Mouse (Mus musculus): ENCODE results near the gene Fxyd7. TPM values are rescaled to one million over a fixed set of nuclear protein-coding genes. Genes with fewer than 3 reads are reported as not detected.
A peak's percentile ranks its signal among the peaks of the same experiment; 100 is the strongest.

Fxyd7 gene
- total RNA-seq (2021) = 1 to 10 TPM; 2.0 to 2.1 TPM
- long read RNA-seq, experiment 1, partial matches to known transcripts = 0 of 12 reads
- long read RNA-seq, experiment 1, other reads (novel, unspliced or antisense) = 12 of 12 reads
- long read RNA-seq, experiment 2, partial matches to known transcripts = 0 of 3 reads
- long read RNA-seq, experiment 2, other reads (novel, unspliced or antisense) = 3 of 3 reads

DNA sequence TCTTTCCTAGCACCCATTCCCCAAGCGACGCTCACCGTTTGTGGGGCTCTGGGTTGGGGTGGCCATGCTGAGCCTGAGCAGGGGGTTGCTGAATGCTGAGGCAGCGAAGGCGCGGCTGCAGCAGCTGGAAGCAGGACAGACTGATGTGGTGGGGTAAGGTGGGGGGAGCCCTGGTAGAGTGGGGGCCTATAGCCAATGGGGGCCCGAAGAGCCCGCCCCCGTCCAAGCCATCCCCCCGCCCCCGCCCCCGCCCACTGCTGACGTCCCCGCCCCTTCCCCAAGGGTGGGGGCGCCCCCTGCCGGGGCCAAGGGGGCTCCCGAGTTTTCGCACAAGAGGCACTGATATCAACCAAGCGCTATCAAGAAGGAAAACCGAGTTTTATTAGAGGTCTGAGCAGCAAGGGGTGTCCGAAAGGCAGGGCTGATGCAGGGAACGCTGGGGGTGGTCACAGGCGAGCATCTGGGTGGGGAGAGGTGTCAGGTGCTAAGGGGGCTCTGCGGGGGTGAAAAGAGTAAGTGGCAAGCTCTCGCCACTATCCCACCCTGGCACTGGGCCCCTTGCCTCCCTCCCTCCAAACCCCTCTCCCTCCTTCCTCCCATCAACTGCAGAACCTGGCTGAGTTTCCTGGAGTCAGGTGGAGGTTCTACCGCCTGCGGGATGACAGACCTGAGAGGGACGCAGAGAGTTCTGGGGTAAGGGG is at the start of gene Fxyd7:
Gene Fxyd7, minus strand, starts transcription at position 147 of the 701 bp plus-strand sequence.
- intact Hi-C loops (cut with DNase I; ENCODE audit: low total_unique reads) = no loop called here
- no peak for DNase-seq

DNA sequence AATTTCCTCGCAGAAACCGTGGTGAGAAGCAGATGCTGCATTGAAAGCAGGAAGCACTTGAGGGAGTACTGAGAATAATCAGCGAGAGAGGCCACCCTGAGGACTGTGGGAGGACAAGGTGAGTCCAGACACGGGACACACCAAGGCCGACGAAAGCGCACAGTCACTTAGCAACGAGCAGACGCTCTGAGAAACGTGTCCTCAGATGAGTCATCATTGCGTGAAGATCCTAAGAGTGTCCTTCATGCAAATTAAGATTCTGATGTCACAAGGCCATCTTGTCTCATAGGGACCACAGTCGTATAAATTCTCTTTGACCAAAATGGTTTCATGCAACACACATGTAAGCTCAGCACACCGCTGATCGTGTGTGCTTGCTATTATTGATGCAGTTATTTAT is 49.5 kb upstream of the Fxyd7 start:
- DNase-seq = no peak
- intact Hi-C loops (cut with DNase I; ENCODE audit: low total_unique reads) = no loop called here

DNA sequence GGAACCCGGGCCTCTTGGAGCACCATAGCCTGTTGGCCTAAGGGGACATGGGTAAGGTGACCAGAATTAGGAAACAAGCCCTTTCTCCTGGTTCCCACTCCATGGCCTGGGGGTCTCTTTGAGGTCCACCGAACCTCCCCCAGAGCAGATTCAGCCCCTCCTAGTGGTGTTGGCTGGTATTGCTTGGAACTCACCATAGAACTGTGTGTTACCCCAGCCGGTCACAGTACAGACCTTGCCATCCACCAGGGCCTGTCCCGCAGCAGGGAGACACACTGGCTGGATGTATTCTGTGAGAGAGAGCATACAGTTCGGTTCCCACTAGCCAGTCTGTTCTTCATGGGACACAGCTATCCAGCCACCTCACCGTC is 48.3 kb upstream of the Fxyd7 start:
- no peak for DNase-seq
- intact Hi-C loops (cut with DNase I; ENCODE audit: low total_unique reads) = loop anchor here (2.0 kb wide), 1 partner anchor 41 kb away; the partner anchor contains the start of gene Lgi4

DNA sequence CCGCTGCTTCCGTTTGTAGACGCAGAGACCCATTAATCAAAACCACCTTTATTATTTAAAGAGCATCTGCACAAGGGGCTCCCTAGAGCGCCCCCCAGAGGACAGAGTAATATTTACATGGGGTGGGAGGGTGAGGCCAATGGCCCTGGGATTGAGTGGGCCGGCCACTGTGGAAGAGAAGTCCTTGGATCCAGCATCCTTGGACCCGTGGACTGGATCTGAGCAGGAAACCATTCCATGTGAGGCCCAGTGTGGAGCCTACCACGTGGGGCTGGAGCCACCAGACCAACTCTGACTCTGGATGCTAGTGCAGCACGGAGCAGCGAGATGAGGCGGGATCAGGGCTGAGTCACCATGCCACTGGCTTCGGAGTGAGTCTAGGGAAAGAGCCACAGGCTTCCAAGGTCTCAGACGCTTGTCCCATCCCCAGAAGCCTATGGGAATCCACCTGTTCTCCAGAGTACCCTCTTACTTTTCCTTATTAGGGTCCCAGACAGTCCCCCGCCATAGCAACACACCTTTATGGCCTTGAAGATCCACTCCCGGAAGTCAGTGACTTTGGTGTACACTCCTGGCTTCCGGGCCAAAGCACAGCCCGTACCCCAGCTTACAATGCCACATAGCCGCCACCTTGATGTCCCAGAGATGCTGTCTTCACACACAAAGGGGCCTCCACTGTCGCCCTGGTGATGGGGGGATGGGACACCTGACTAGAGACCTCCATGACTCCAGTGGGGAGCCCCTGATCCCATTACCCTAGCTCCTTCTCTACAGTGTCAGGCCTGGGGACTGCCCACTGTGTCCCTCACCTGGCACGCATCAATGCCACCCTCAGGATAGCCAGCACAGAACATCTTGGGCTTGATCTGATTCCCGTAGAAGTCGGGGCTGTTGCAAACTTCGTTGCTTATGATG is 47.7 kb upstream of the Fxyd7 start:
- intact Hi-C loops (cut with DNase I; ENCODE audit: low total_unique reads) = loop anchor here (2.0 kb wide), 1 partner anchor 40 kb away; the partner anchor contains the start of gene Lgi4
- DNase-seq = no peak

DNA sequence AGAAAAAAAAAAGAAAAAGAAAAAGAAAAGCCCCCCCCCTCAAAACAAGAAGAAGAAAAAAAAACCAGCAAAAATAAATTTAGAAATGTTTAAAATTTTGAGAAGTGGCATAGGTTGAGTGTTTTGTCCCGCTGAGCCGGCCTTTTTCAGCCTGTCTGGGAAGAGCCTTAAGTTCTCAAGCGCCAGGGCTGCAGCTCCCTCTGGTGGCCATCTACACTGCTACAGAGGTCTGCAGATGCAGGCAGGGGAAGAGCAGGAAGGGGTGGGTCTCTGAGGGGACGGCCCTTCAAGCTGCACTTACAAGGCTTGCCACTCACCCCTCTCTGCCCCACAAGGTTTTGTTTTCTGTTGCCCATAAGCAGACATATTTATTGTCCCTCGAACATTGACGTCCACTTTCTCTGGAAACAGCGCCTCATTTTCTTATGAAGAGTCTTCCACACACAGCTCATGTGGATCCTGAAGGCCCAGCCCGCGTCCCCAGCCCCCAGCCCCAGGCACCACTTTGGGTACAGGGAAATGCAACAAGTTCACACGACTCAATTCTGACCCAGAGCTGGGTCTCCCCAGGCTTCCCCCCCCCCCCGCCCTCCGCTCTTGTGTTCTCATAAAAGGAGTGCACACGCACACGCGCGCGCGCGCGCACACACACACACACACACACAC is 46.4 kb upstream of the Fxyd7 start:
- peak; percentile 93 for DNase-seq
- intact Hi-C loops (cut with DNase I; ENCODE audit: low total_unique reads) = loop anchor here (2.0 kb wide), 1 partner anchor 39 kb away; the partner anchor contains the start of gene Lgi4

DNA sequence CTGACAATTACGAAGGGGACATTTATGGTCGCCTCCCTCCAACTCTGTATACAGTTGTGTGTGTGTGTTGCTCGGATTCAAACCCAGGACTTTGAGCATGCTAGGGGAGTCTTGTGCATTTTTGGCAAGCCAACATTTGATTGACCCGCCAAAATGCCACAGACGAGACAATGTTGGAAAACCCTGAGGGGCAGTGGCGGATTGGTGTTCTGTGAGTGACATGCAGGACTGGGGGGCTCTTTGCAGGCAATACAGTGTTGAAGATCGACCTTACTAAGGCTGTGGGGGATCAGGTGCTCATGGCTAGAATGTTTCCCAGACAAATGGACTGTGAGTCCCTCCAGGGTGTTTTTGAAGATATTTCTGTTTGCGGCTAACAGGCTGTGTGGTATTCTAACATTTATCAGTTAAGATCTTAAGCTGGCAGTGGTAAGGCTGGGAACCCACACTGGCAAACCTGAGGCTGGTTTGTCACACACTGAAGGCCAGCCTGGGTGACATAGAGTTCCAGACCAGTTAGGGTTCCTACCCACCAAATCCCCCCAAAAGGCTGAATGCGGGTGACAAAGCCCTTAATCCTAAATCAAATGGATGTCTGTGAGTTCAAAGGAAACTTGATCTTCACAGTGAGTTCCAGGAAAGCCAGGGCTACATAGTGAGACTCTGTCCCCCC is 45.8 kb upstream of the Fxyd7 start:
- intact Hi-C loops (cut with DNase I; ENCODE audit: low total_unique reads) = no loop called here
- DNase-seq = no peak

DNA sequence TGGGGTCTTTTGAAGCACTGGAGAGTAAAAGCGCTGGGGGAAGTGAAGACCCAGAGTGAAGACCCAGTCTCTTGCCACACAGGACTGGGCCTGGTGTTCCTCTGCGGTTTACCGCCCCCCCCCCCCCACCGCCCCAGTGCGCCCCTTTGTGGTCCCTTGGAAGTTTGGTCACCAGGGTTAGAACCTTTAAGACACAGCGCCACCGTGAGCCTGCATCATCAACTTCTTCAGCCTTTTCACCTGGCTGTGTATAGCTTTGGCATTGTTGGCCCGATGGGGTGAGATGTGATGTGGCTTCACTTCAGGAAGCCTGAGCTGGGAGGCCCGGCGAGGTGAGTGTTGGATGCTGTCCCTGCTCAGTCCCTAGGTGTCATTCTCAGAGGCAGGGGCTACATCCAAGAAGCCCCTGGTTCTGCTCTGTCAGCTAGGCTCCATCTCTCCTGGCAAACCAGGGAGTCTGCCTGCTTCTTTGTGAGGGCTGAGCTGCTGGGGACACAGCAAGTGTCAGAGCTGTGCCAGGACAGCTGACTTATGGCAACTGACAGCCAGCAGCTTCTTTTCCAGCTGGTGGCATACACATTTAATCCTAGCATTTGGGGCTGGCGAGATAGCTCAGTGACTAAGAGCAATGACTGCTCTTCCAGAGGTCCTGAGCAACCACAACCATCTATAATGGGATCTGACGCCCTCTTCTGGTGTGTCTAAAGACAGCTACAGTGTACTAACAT is 43.7 kb upstream of the Fxyd7 start:
- DNase-seq = no peak
- intact Hi-C loops (cut with DNase I; ENCODE audit: low total_unique reads) = no loop called here

DNA sequence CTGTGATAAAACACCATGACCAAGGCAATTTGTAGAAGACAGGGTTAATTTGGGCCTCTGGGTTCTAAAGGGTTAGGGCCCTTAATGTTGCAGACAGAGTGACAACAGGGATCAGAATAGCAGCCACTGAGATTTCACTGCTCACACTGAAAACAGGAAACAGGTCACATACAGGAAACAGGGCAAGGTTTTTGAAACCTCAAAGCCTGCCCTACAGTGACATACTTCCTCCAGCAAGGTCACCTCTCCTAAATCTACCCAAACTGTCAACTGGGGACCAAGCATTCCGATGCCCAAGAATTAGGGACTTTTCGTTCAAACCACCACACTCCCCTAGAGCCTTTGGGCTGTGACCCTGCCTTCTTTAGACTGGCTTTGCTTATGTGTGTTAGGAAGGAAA is 38.5 kb upstream of the Fxyd7 start:
- DNase-seq = no peak
- intact Hi-C loops (cut with DNase I; ENCODE audit: low total_unique reads) = no loop called here

DNA sequence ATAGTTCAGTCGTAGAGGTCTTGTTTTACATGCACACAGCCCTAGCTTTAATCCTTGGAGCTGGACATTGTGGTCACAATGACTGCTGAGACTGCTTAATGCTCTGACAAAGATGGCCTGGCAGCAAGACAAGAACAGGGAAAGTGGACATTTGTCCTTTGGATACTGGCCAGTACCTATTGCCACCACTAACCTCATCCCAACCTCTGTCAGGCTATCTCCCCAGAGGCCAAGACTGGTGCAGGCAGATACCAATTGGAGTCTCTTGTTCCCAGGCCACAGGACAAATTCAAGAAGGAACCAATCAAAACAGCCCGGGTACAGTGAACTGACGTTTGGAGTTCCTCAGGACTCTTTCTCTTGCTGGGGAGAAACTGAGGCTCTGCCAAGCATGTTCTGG is 36.9 kb upstream of the Fxyd7 start:
- DNase-seq = no peak
- intact Hi-C loops (cut with DNase I; ENCODE audit: low total_unique reads) = no loop called here

DNA sequence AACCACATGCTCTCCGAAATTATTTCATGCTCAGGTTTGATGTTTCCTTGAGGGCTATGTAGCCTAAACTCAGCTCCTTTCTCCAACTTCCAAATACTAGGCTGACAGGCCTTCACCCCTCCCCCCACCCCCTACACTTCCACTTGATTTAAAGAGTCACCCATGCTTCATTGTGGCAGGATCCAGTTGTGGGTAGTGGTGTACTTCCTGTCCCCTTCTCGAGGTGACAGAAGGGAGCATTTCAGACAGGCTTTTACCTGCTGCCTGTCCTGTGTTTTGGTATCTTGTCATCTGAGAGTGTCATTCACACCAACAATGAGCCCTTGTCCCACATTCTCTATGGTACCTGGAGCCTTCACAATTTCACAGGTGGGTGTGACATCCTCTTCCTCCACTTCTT is 36.0 kb upstream of the Fxyd7 start:
- no peak for DNase-seq
- intact Hi-C loops (cut with DNase I; ENCODE audit: low total_unique reads) = no loop called here

DNA sequence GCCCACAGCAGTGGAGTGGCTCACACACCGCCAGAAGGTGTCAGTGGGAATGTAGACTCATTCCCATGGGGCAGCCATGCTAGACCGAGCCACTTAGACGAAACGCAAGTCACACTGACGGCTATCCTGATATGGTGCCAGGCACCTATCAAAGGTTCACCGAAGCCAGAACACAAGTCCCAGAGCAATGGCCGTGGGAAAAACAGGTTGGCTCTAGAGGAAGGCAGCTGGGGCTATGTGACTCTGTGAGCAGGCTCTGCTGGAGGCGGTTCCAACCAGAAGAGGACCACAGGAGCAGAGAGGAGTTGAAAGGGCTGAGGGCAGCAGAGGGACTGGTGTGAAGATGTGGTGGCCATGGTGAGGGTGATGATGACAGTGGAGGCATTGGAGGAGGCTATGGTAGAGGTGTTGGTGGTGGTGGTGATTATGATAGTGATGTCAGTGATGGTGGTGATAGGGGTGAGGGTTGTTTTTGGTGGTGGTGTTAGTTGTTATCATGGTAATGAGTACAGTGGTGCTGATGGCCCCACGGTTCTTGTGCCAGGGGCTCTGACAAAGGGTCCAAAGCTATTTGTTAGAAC is 35.0 kb upstream of the Fxyd7 start:
- intact Hi-C loops (cut with DNase I; ENCODE audit: low total_unique reads) = no loop called here
- no peak for DNase-seq

DNA sequence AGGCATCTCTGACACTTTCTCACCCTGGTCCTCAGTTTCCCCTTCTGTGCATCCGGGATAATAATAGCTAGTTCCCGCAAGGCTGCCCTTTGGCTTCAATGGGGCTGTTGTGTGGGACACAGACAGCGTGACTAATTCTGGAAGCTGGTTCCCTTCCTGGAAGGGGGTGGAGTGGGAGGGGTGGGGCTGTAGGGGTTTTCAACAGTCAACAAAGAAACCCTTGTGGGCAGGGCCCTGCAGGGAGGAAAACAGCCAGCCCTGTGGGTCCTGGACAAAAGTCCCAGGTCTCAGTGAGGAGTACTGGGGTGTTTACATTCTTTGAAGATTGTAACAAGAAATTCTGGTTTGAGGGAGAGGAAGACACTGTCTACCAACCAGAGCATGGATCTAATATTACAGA is 33.9 kb upstream of the Fxyd7 start:
- peak; percentile 66 for DNase-seq
- intact Hi-C loops (cut with DNase I; ENCODE audit: low total_unique reads) = no loop called here

DNA sequence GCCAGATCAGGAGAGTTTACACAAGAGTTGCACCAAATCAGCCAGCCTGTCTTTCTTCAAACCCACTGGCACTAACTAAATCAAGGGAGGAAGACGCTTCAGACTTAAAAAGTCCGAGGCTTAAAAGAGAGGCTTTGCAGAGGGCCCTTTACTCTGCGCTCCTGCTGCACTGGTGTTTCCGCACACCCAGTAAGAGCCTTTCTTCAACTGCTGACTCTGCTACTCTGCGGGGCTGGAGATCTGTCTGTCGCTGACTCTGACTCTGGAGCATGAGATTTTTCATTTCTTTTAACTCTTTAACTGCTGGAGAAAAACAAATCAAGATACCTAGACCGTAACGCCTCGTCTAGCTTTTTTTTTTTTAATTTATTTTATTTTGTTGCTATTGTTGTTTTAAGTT is 32.9 kb upstream of the Fxyd7 start:
- intact Hi-C loops (cut with DNase I; ENCODE audit: low total_unique reads) = no loop called here

DNA sequence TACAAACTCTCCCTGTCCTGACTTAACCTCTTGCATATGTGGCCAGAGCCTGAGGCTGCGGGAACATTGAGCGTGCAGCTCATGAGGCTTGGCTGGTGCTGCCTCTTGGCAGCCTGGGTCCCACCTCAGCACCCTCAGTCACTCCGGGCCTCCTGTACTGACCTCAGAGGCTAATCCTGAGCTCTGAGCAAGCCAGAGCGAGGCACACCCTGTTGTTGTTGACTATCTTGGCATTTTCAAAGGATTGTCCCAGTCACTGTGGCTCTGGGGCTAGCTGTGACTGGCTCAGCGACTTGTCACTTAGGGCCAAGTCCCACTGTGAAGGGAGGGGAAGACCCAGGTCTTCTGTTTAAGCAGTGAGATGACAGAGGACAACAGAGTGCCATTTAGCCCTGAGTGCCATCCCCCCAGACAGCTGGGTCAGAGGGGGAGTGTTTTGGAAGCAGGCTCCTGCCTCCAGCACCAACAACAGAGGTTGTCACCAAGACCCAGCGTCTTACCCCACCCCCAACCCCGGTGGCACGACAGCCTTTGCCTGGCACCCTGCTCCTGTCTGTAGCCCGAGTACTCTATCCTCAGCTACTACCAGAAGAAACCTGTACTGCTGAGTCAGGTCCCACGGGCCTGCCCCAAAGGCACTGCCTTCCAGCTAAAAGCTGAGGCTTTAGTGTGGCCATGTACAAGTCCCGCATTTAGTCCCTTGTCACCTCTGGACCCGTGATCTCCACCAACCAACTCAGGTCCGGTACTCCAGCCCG is 31.7 kb upstream of the Fxyd7 start:
- peak; percentile 86 for DNase-seq
- intact Hi-C loops (cut with DNase I; ENCODE audit: low total_unique reads) = no loop called here

More for the DNA sequence above, 32.9 kb upstream of the Fxyd7 start:
- no peak for DNase-seq

DNA sequence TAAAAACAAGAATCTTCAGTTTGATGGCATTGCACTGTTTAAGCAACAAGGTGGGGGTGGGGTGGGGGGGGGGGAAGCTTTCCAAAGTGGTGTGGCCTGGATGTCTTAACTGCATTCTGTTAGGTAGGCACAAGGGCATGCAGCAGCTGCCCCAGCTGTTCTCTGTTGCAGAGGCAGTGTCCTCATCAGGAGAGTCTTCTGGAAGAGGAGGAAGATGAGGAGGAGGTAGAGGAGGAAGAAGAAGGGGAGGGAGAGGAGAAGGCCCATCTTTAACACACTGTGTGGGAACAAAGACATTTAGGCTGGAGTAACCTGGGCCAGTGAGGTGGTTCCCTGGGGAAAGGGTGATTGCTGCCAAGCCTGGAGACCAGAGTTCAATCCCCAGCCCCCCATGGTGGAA is 30.8 kb upstream of the Fxyd7 start:
- intact Hi-C loops (cut with DNase I; ENCODE audit: low total_unique reads) = no loop called here
- DNase-seq = no peak

DNA sequence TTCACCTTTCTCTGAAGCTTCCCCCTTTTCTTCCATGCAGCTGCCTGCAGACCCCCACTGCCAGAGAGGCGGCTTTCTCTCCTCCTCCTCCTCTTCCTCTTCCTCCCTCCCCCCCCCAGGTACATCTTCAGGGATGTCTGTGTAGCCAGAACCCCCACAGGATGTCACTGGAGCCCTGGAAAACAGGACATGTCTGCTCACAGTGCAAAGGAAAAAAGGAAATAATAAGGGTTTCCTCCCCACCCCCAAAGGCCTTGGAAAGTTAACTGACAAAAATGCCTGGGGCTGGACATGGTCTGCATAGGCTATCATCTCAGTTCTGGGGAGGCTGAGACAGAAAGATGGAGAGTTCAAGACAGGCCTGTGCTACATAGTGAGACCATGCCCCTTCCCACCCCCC is 29.8 kb upstream of the Fxyd7 start:
- intact Hi-C loops (cut with DNase I; ENCODE audit: low total_unique reads) = no loop called here
- DNase-seq = no peak

DNA sequence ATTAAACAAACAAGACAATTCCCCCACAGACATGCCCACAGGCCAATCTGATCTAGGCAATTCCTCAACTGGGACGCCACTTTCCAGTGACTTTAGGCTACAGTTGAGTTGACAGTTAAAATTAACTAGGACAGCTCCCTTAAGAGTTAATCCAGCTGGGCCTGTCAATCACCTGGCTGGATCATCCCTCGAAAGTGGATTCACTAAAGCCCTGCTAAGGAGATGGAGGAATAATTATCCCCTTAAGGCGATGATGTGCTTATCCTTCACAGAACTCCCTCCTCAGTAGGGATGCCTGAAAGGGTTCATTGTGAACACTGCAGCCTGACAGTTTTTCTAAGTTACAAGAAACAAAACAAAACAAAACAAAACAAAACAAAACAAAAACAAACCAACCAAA is 29.3 kb upstream of the Fxyd7 start:
- intact Hi-C loops (cut with DNase I; ENCODE audit: low total_unique reads) = no loop called here
- no peak for DNase-seq

DNA sequence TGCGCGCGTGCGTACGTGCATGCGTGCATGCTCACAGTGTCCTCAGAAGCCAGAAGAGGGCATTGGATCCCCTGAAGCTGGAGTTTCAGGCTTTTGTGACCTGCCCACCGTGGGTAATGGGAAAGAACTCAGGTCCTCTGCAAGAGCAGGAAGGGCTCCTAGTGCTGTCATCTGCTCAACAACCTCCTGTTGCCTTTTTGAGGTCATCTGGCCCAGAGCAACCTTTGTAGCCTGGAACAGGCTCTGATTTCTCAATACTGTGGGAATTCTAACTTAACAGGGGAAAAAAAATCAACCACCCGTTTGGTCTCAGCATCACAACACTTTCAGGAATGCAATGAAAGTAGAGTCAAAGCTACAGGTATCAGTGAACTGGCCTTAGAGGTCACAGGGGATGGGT is 28.4 kb upstream of the Fxyd7 start:
- intact Hi-C loops (cut with DNase I; ENCODE audit: low total_unique reads) = no loop called here
- no peak for DNase-seq
